Mouse (Mus musculus) olfactory bulb, adult 2 months (tissue): ENCODE data around the gene Fus. TPM values are rescaled to one million over a fixed set of nuclear protein-coding genes. Genes with fewer than 3 reads are reported as not detected.

Experiments used
- H3K27ac ChIP-seq: fragments of 200-500 bp; 2 replicates; pipeline ENCODE4 v1.5.1; 2012; ENCODE audit warnings: low read depth, low read length; ENCODE audit not compliant: insufficient read depth
- H3K4me1 ChIP-seq: fragments of 200-500 bp; 2 replicates; pipeline ENCODE4 v1.6.1; 2012; ENCODE audit warnings: low read length; ENCODE audit not compliant: control insufficient read depth, insufficient read depth
- H3K4me3 ChIP-seq: fragments of 200-500 bp; 2 replicates; pipeline ENCODE4 v1.5.1; 2012; ENCODE audit warnings: mild to moderate bottlenecking, low read depth, low read length, moderate library complexity; ENCODE audit not compliant: insufficient read depth
- CTCF ChIP-seq: fragments of 200-500 bp; IDR thresholded peaks from 2 replicates; pipeline ENCODE4 v1.5.1; 2012; ENCODE audit warnings: low read depth, mild to moderate bottlenecking, low read length, moderate library complexity; ENCODE audit not compliant: insufficient read depth
- POLR2A ChIP-seq: fragments of 200-500 bp; IDR thresholded peaks from 2 replicates; pipeline ENCODE4 v1.6.1; 2012; ENCODE audit warnings: mild to moderate bottlenecking, low read depth, low read length, moderate library complexity; ENCODE audit not compliant: insufficient read depth
- WGBS: fragments of 180-500 bp; shearing (Covaris S2); methylation state at CpG from one replicate; pipeline ENCODE4 v1.1.7; 2018; 5-methylcytosine and 5-hydroxymethylcytosine counted together
- polyA plus RNA-seq: library from polyadenylated mRNA; stranded (reverse); fragments of >200 nt; gene quantifications from 2 replicates; pipeline ENCODE4 v1.2.4, GENCODE M21; 2012; ENCODE audit warnings: low replicate concordance; ENCODE audit not compliant: missing spikeins, insufficient read depth, insufficient read length

Fus gene
- polyA plus RNA-seq, 1 experiment, result 1,678 TPM

GRCm38 (mm10) chr7:128025381-128025780, 58.1 kb downstream of the Fus start:
- TF ChIP-seq CTCF (no peak), POLR2A (no peak)
- Histone ChIP-seq H3K4me1 (no peaks in the 10 kb centered on the region), H3K4me3 (no peak overlapping the region), H3K27ac (no peak overlapping the region)
- WGBS, result 79% methylated on average over 4 of the region's 4 CpGs

GRCm38 (mm10) chr7:128031403-128031976, 64.2 kb downstream of the Fus start:
- 44% methylated on average over 9 of the region's 9 CpGs for WGBS
- H3K4me1 ChIP-seq, result no peaks in the 10 kb centered on the region
- no peak overlapping the region for H3K4me3 ChIP-seq
- TF ChIP-seq POLR2A (no peak), CTCF (no peak)
- H3K27ac ChIP-seq, result no peak overlapping the region

GRCm38 (mm10) chr7:128032290-128032988, 65.2 kb downstream of the Fus start:
- WGBS, result 90% methylated on average over 5 of the region's 5 CpGs
- TF ChIP-seq POLR2A, result no peak
- no peak for TF ChIP-seq CTCF

GRCm38 (mm10) chr7:128032989-128033293, 65.7 kb downstream of the Fus start:
- WGBS, result 90% methylated on average over 3 of the region's 3 CpGs
- Histone ChIP-seq H3K4me1 (no peaks in the 10 kb centered on the region), H3K27ac (no peak overlapping the region), H3K4me3 (no peak overlapping the region)
- TF ChIP-seq POLR2A, result no peak
- TF ChIP-seq CTCF, result no peak

More at GRCm38 (mm10) chr7:128032290-128032988, 65.2 kb downstream of the Fus start:
- Histone ChIP-seq H3K4me1 (no peaks in the 10 kb centered on the region), H3K4me3 (no peak overlapping the region), H3K27ac (no peak overlapping the region)

- WGBS, result 98% methylated on average over 4 of the region's 4 CpGs
- TF ChIP-seq CTCF (no peak), POLR2A (no peak)
- H3K4me1 ChIP-seq, result no peaks in the 10 kb centered on the region
- H3K4me3 ChIP-seq, result no peak overlapping the region
- H3K27ac ChIP-seq, result no peak overlapping the region
These were observed 66.4 kb downstream of the Fus start for GRCm38 (mm10) chr7:128033616-128034015.

Other genes starting within 250 kb of the Fus start
- not detected in 2 replicates for gene Ctf2, start 235.3 kb upstream of the Fus start, polyA plus RNA-seq
- gene Fbxl19, start 222.9 kb upstream of the Fus start, polyA plus RNA-seq, result not detected in 2 replicates
- not detected in 2 replicates for gene Orai3, start 197.6 kb upstream of the Fus start, polyA plus RNA-seq
- 526 TPM in 1 of 2 replicates, not detected in the other for gene Setd1a, start 190.8 kb upstream of the Fus start, polyA plus RNA-seq
- not detected in 2 replicates for gene Gm49388, start 181.8 kb upstream of the Fus start, polyA plus RNA-seq
- not detected in 2 replicates for gene Hsd3b7, start 166.9 kb upstream of the Fus start, polyA plus RNA-seq
- not detected in 2 replicates for gene Stx4a, start 143.2 kb upstream of the Fus start, polyA plus RNA-seq
- gene Stx1b, start 142.9 kb upstream of the Fus start, polyA plus RNA-seq, result 303 TPM in 1 of 2 replicates, not detected in the other
- not detected in 2 replicates for gene Zfp646, start 91.2 kb upstream of the Fus start, polyA plus RNA-seq
- not detected in 2 replicates for gene Zfp668, start 90.6 kb upstream of the Fus start, polyA plus RNA-seq
- not detected in 2 replicates for gene Prss53, start 76.5 kb upstream of the Fus start, polyA plus RNA-seq
- gene Gm21974, start 72.0 kb upstream of the Fus start, polyA plus RNA-seq, result not detected in 2 replicates
- not detected in 2 replicates for gene Vkorc1, start 71.8 kb upstream of the Fus start, polyA plus RNA-seq
- not detected in 2 replicates for gene Bckdk, start 63.4 kb upstream of the Fus start, polyA plus RNA-seq
- not detected in 2 replicates for gene Kat8, start 54.9 kb upstream of the Fus start, polyA plus RNA-seq
- not detected in 2 replicates for gene Prss8, start 37.4 kb upstream of the Fus start, polyA plus RNA-seq
- not detected in 2 replicates for gene Prss36, start 20.7 kb upstream of the Fus start, polyA plus RNA-seq
- gene Pycard, start 26.4 kb downstream of the Fus start, polyA plus RNA-seq, result 340 TPM in 1 of 2 replicates, not detected in the other
- gene Trim72, start 36.5 kb downstream of the Fus start, polyA plus RNA-seq, result not detected in 2 replicates
- gene Itgam, start 95.2 kb downstream of the Fus start, polyA plus RNA-seq, result not detected in 2 replicates
- gene Gm49368, start 95.2 kb downstream of the Fus start, polyA plus RNA-seq, result not detected in 2 replicates
- not detected in 2 replicates for gene Itgax, start 162.1 kb downstream of the Fus start, polyA plus RNA-seq
- gene Itgad, start 186.9 kb downstream of the Fus start, polyA plus RNA-seq, result not detected in 2 replicates
- not detected in 2 replicates for gene Cox6a2, start 238.9 kb downstream of the Fus start, polyA plus RNA-seq